Mouse (Mus musculus): ENCODE results near the gene Tsen2.

The Tsen2 gene

DNA sequence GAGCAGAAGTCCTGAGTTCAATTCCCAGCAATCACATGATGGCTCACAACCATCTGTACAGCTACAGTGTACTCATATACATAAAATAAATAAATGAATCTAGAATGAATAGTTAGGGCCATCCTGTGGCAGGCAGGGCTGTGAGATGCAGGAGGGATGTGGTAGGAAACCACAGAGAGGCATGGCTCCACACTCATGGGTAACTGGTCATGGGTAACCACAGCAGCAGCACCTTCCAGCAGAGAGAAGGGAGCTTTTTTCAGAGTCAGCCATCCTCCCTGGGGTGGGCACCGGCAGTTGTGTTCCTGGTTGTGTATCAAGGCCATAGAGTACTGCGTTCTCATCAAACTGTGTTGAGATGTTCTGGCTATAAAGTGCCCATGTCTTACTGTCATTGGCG lies 50.0 kb downstream of the Tsen2 start:
- Histone ChIP-seq H3K27me3 (ENCODE audit: insufficient read depth, low read length) (peaks cover 9% of the 10 kb centered on the region; the same call in 1 of the 2 replicates), H3K4me1 (replicated peaks; ENCODE audit: low read depth, low read length) (no peaks in the 10 kb centered on the region), H3K9me3 (ENCODE audit: low read length) (no peaks in the 10 kb centered on the region), H3K36me3 (ENCODE audit: insufficient read depth, low read length) (no peaks in the 10 kb centered on the region), H3K4me3 (replicated peaks; ENCODE audit: low read length) (no peak overlapping the region)
- TF ChIP-seq CTCF (conservative IDR thresholded peaks at IDR 0.05; ENCODE audit: low read length) (no peak), NANOG (IDR thresholded peaks at IDR 0.05; ENCODE audit: borderline replicate concordance, low read length) (no peak)

DNA sequence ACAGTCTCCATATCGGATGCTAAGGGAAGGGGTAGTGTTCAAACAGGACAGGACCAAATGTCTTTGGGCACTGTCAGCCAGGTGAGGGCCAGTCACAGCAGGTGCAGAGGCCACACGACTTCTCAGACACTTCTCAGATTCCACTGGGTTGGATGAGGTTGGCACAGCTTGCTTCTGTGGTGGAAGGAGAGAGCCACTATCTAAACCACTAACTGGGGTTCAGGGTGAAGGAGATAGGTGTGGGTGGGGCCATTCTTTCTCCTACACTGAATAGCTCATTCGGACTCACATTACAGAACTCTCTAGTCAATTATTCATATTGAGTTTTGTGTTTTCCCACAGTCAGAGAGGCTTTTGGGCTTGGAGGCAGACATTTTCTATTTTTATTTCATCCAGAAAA lies 51.2 kb downstream of the Tsen2 start:
- peaks cover 9% of the 10 kb centered on the region; the same call in 1 of the 2 replicates for H3K27me3 ChIP-seq (ENCODE audit: insufficient read depth, low read length)
- TF ChIP-seq NANOG (IDR thresholded peaks at IDR 0.05; ENCODE audit: borderline replicate concordance, low read length), result no peak
- no peak for TF ChIP-seq CTCF (conservative IDR thresholded peaks at IDR 0.05; ENCODE audit: low read length)
- no peak for TF ChIP-seq POU5F1 (IDR thresholded peaks at IDR 0.05; ENCODE audit: borderline replicate concordance, low read length)
- no peaks in the 10 kb centered on the region for H3K36me3 ChIP-seq (ENCODE audit: insufficient read depth, low read length)
- no peak overlapping the region for H3K4me3 ChIP-seq (replicated peaks; ENCODE audit: low read length)
- H3K9me3 ChIP-seq (ENCODE audit: low read length), result no peaks in the 10 kb centered on the region
- no peaks in the 10 kb centered on the region for H3K4me1 ChIP-seq (replicated peaks; ENCODE audit: low read depth, low read length)

GRCm38 (mm10) chr6:115601322-115601714 lies 56.9 kb downstream of the Tsen2 start:
- Histone ChIP-seq H3K9me3 (ENCODE audit: low read length) (no peaks in the 10 kb centered on the region), H3K4me1 (replicated peaks; ENCODE audit: low read depth, low read length) (peaks cover 12% of the 10 kb centered on the region), H3K4me3 (replicated peaks; ENCODE audit: low read length) (no peak overlapping the region), H3K36me3 (ENCODE audit: insufficient read depth, low read length) (peaks cover 25% of the 10 kb centered on the region), H3K27me3 (ENCODE audit: insufficient read depth, low read length) (no peaks in the 10 kb centered on the region)
- TF ChIP-seq NANOG (IDR thresholded peaks at IDR 0.05; ENCODE audit: borderline replicate concordance, low read length) (no peak), CTCF (conservative IDR thresholded peaks at IDR 0.05; ENCODE audit: low read length) (peak; percentile 8; the same call in 1 of the 2 replicates)

DNA sequence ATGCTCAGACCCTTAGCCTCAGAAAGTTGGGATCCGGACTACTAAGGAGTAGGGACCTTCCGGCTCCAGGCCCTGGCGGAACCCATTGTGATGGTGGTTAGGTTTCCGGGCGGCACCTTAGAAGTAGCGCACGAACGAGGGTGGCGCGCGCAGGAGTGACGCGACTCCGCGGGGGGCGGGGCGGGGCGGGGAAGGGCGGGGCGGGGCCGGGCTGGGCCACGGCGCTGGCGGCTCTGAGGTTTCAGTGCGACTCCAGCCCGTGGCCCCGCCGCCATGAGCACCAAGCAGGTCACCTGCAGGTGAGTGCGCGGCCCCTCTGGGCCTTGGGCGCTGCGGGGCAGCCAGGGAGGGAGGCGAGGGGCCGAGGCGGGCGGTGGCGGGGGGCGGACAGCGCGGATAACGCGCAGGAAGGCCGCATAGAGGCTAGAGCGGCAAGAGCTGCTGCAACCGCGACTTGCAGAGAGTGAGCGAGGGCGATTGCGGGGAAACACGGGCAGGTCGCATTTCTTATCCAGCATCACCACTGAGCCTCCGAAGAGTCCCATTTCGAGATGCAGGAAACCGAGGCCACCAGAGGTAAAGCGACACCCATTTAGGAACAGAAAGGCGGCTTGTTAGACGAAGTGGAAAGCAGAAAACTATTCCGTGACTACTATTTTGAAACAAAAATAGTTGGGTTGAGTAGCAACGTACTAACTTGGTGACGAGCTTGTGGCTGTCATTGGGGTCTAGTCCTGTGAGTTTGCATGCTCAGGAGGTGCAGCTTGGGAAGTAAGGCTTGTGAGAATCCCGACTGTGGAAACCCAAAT lies 57.5 kb downstream of the Tsen2 start, which contains the start of gene Mkrn2:
Gene Mkrn2, plus strand, starts transcription at position 188 of the 809 bp plus-strand sequence.
- no peak for TF ChIP-seq NANOG (IDR thresholded peaks at IDR 0.05; ENCODE audit: borderline replicate concordance, low read length)
- TF ChIP-seq POU5F1 (IDR thresholded peaks at IDR 0.05; ENCODE audit: borderline replicate concordance, low read length), result no peak
- no peak for TF ChIP-seq CTCF (conservative IDR thresholded peaks at IDR 0.05; ENCODE audit: low read length)
- peaks cover 28% of the 10 kb centered on the region for H3K36me3 ChIP-seq (ENCODE audit: insufficient read depth, low read length)
- no peaks in the 10 kb centered on the region for H3K9me3 ChIP-seq (ENCODE audit: low read length)
- H3K4me1 ChIP-seq (replicated peaks; ENCODE audit: low read depth, low read length), result peaks cover 12% of the 10 kb centered on the region
- peak within 1 kb of the TSS; percentile 97 for H3K4me3 ChIP-seq (replicated peaks; ENCODE audit: low read length)
- no peaks in the 10 kb centered on the region for H3K27me3 ChIP-seq (ENCODE audit: insufficient read depth, low read length)

- no peaks in the 10 kb centered on the region for H3K9me3 ChIP-seq (ENCODE audit: low read length)
- no peaks in the 10 kb centered on the region for H3K27me3 ChIP-seq (ENCODE audit: insufficient read depth, low read length)
- H3K4me3 ChIP-seq (replicated peaks; ENCODE audit: low read length), result no peak overlapping the region
- peaks cover 54% of the 10 kb centered on the region for H3K36me3 ChIP-seq (ENCODE audit: insufficient read depth, low read length)
- no peak for TF ChIP-seq NANOG (IDR thresholded peaks at IDR 0.05; ENCODE audit: borderline replicate concordance, low read length)
- TF ChIP-seq POU5F1 (IDR thresholded peaks at IDR 0.05; ENCODE audit: borderline replicate concordance, low read length), result no peak
- TF ChIP-seq CTCF (conservative IDR thresholded peaks at IDR 0.05; ENCODE audit: low read length), result no peak
- peaks cover 16% of the 10 kb centered on the region for H3K4me1 ChIP-seq (replicated peaks; ENCODE audit: low read depth, low read length)
These were observed 62.0 kb downstream of the Tsen2 start for GRCm38 (mm10) chr6:115606461-115606860.

- H3K4me1 ChIP-seq (replicated peaks; ENCODE audit: low read depth, low read length), result peaks cover 15% of the 10 kb centered on the region
- no peaks in the 10 kb centered on the region for H3K27me3 ChIP-seq (ENCODE audit: insufficient read depth, low read length)
- peaks cover 63% of the 10 kb centered on the region for H3K36me3 ChIP-seq (ENCODE audit: insufficient read depth, low read length)
- H3K4me3 ChIP-seq (replicated peaks; ENCODE audit: low read length), result no peak overlapping the region
- TF ChIP-seq CTCF (conservative IDR thresholded peaks at IDR 0.05; ENCODE audit: low read length) (no peak), NANOG (IDR thresholded peaks at IDR 0.05; ENCODE audit: borderline replicate concordance, low read length) (no peak), POU5F1 (IDR thresholded peaks at IDR 0.05; ENCODE audit: borderline replicate concordance, low read length) (no peak)
- no peaks in the 10 kb centered on the region for H3K9me3 ChIP-seq (ENCODE audit: low read length)
These were observed 63.0 kb downstream of the Tsen2 start for GRCm38 (mm10) chr6:115607429-115607828.

- TF ChIP-seq CTCF (conservative IDR thresholded peaks at IDR 0.05; ENCODE audit: low read length), result peak; percentile 49
- TF ChIP-seq POU5F1 (IDR thresholded peaks at IDR 0.05; ENCODE audit: borderline replicate concordance, low read length), result no peak
- 0 out of 2 replicates have a peak, but pooled peaks cover 5% of the 10 kb centered on the region for H3K4me1 ChIP-seq (replicated peaks; ENCODE audit: low read depth, low read length)
- peaks cover 77% of the 10 kb centered on the region for H3K36me3 ChIP-seq (ENCODE audit: insufficient read depth, low read length)
- peaks cover 2% of the 10 kb centered on the region; the same call in 1 of the 2 replicates for H3K9me3 ChIP-seq (ENCODE audit: low read length)
- H3K4me3 ChIP-seq (replicated peaks; ENCODE audit: low read length), result no peak overlapping the region
- H3K27me3 ChIP-seq (ENCODE audit: insufficient read depth, low read length), result no peaks in the 10 kb centered on the region
These were observed 64.7 kb downstream of the Tsen2 start for GRCm38 (mm10) chr6:115609121-115609520.

DNA sequence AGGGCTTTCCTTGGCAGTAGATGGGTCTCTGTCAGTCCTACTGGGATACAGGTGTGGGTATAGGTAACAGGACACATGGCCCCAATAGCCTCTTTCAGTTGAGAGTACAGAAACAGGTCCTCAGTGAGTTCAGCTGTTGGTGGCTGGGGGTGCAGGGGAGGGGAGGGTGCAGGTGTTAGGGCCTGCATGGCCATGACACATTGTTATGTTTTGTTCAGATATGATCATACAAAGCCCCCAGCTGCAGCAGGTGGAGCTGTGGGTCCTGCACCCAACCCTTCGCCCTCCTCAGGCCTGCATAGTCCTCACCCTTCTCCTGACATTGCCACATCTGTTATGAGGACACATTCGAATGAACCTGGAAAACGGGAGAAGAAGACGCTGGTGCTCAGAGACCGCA lies 65.8 kb downstream of the Tsen2 start:
- no peaks in the 10 kb centered on the region for H3K27me3 ChIP-seq (ENCODE audit: insufficient read depth, low read length)
- H3K4me3 ChIP-seq (replicated peaks; ENCODE audit: low read length), result no peak overlapping the region
- H3K9me3 ChIP-seq (ENCODE audit: low read length), result peaks cover 12% of the 10 kb centered on the region
- TF ChIP-seq POU5F1 (IDR thresholded peaks at IDR 0.05; ENCODE audit: borderline replicate concordance, low read length) (no peak), CTCF (conservative IDR thresholded peaks at IDR 0.05; ENCODE audit: low read length) (no peak), NANOG (IDR thresholded peaks at IDR 0.05; ENCODE audit: borderline replicate concordance, low read length) (no peak)
- 0 out of 2 replicates have a peak, but pooled peaks cover 5% of the 10 kb centered on the region for H3K4me1 ChIP-seq (replicated peaks; ENCODE audit: low read depth, low read length)
- peaks cover 77% of the 10 kb centered on the region for H3K36me3 ChIP-seq (ENCODE audit: insufficient read depth, low read length)
